ENCODE assay signal across 9 mouse cellular contexts in genomic region chr11:20035343-20035928, GRCm38 (mm10).
DNase-seq lines count a peak whose midpoint lies in the region; ATAC-seq and TF ChIP-seq lines count a peak whose summit lies in the region.
"Had no signal": no experiment of that assay in that cellular context is flagged by ENCODE, and none has a peak within 500 bp of the region (broad histone marks: within the 10 kb centered on the region; RNA-seq: fewer than 3 reads in every experiment).

No protein-coding gene starts in this region.

- no peaks in the 10 kb centered on the region for H3K27me3 ChIP-seq in hindbrain, embryonic 13.5 days
- H3K27me3 ChIP-seq in hindbrain, embryonic 14.5 days (ENCODE audit: control insufficient read depth, insufficient read depth, low read length), result no peaks in the 10 kb centered on the region
- H3K27me3 ChIP-seq in forebrain, embryonic 12.5 days, result no peaks in the 10 kb centered on the region
- H3K27me3 ChIP-seq in kidney, adult 2 months (replicated peaks; ENCODE audit: control insufficient read depth, insufficient read depth, low read length), result no peaks in the 10 kb centered on the region
- H3K27me3 ChIP-seq: hindbrain, embryonic 15.5 days had no signal

- no peak overlapping the region for H3K4me2 ChIP-seq in hindbrain, embryonic 13.5 days
- no peak overlapping the region for H3K4me2 ChIP-seq in hindbrain, embryonic 14.5 days (replicated peaks)
- H3K4me2 ChIP-seq in forebrain, embryonic 12.5 days, result no peak overlapping the region
- H3K4me2 ChIP-seq: hindbrain, embryonic 15.5 days had no signal

- H3K4me3 ChIP-seq in hindbrain, embryonic 13.5 days, result no peak overlapping the region
- H3K4me3 ChIP-seq in hindbrain, embryonic 14.5 days (replicated peaks; ENCODE audit: low read length), result no peak overlapping the region
- no peak overlapping the region for H3K4me3 ChIP-seq in forebrain, embryonic 12.5 days (replicated peaks)
- no peak overlapping the region for H3K4me3 ChIP-seq in kidney, adult 2 months (ENCODE audit: insufficient read depth, low read depth, low read length)
- H3K4me3 ChIP-seq: hindbrain, embryonic 15.5 days had no signal

- no peak overlapping the region for H3K9ac ChIP-seq in hindbrain, embryonic 13.5 days
- no peak overlapping the region for H3K9ac ChIP-seq in hindbrain, embryonic 14.5 days
- H3K9ac ChIP-seq in forebrain, embryonic 12.5 days, result no peak overlapping the region
- H3K9ac ChIP-seq: hindbrain, embryonic 15.5 days had no signal

- H3K9me3 ChIP-seq in hindbrain, embryonic 13.5 days, result peaks cover 3% of the 10 kb centered on the region; the same call in 1 of the 2 replicates
- no peaks in the 10 kb centered on the region for H3K9me3 ChIP-seq in hindbrain, embryonic 14.5 days (ENCODE audit: control insufficient read depth, low read length)
- no peaks in the 10 kb centered on the region for H3K9me3 ChIP-seq in forebrain, embryonic 12.5 days
- H3K9me3 ChIP-seq: hindbrain, embryonic 15.5 days had no signal

- TF ChIP-seq CTCF in kidney, adult 2 months (conservative IDR thresholded peaks at IDR 0.05; ENCODE audit: insufficient read depth, insufficient read length, low read depth, low read length), result no peak

- H3K36me3 ChIP-seq in hindbrain, embryonic 13.5 days, result no peaks in the 10 kb centered on the region; the same call in 1 of the 2 replicates
- no peaks in the 10 kb centered on the region for H3K36me3 ChIP-seq in hindbrain, embryonic 14.5 days (replicated peaks; ENCODE audit: control insufficient read depth, insufficient read depth)
- no peaks in the 10 kb centered on the region for H3K36me3 ChIP-seq in forebrain, embryonic 12.5 days (replicated peaks)
- no peaks in the 10 kb centered on the region for H3K36me3 ChIP-seq in kidney, adult 2 months (ENCODE audit: control insufficient read depth, insufficient read depth, low read length)
- H3K36me3 ChIP-seq: hindbrain, embryonic 15.5 days had no signal

- H3K4me1 ChIP-seq in hindbrain, embryonic 13.5 days (replicated peaks), result peaks cover 13% of the 10 kb centered on the region
- H3K4me1 ChIP-seq in hindbrain, embryonic 14.5 days (replicated peaks; ENCODE audit: control insufficient read depth, insufficient read depth, low read length), result peaks cover 10% of the 10 kb centered on the region; the same call in 1 of the 2 replicates
- peaks cover 5% of the 10 kb centered on the region for H3K4me1 ChIP-seq in forebrain, embryonic 12.5 days
- H3K4me1 ChIP-seq in kidney, adult 2 months (ENCODE audit: control insufficient read depth, insufficient read depth, low read length), result no peaks in the 10 kb centered on the region

- 0 out of 2 replicates have a peak, but pooled peaks have one; percentile 5 for ATAC-seq in hindbrain, embryonic 13.5 days (ENCODE audit: low FRiP score)
- no peak for ATAC-seq in hindbrain, embryonic 14.5 days (ENCODE audit: low FRiP score)
- ATAC-seq in erythroblast, adult 5-6 weeks (replicated peaks; ENCODE audit: low FRiP score, poor library complexity, severe bottlenecking), result peak; percentile 71
- peak; percentile 67 for ATAC-seq in megakaryocyte-erythroid progenitor cell, adult 5-6 weeks (replicated peaks; ENCODE audit: low FRiP score, low TSS enrichment, poor library complexity, severe bottlenecking)
- no peak for ATAC-seq in forebrain, embryonic 12.5 days (ENCODE audit: low FRiP score)

- TF ChIP-seq POLR2A in kidney, adult 2 months (IDR thresholded peaks at IDR 0.05; ENCODE audit: low read depth, low read length), result no peak

- no peak overlapping the region for H3K27ac ChIP-seq in hindbrain, embryonic 13.5 days
- H3K27ac ChIP-seq in hindbrain, embryonic 14.5 days, result no peak overlapping the region
- H3K27ac ChIP-seq in forebrain, embryonic 12.5 days, result no peak overlapping the region
- no peak overlapping the region for H3K27ac ChIP-seq in kidney, adult 2 months (ENCODE audit: insufficient read depth, low read depth, low read length)
- H3K27ac ChIP-seq: hindbrain, embryonic 15.5 days had no signal

- DNase-seq in hindbrain, embryonic 14.5 days (ENCODE audit: low spot score), result no peak
- DNase-seq in ES-CJ7 (ENCODE audit: low read depth, low spot score), result peak; percentile 83
- no peak for DNase-seq in c-Kit-positive CD71-positive TER-119-positive erythroid progenitor cells, embryonic 14.5 days (ENCODE audit: low spot score)
- no peak for DNase-seq in kidney, adult 2 months

- WGBS in hindbrain, embryonic 13.5 days, result 66% methylated on average over 11 of the region's 11 CpGs
- 66% methylated on average over 11 of the region's 11 CpGs for WGBS in hindbrain, embryonic 14.5 days
- WGBS in forebrain, embryonic 12.5 days, result 65% methylated on average over 11 of the region's 11 CpGs
- WGBS in kidney, adult 2 months, result 69% methylated on average over 11 of the region's 11 CpGs

Comparison
In these comparisons a context has a peak if more than half of its experiments do, and no peak if none do; other contexts are left out.
1. ATAC-seq: peak in hindbrain, embryonic 13.5 days (single experiment), erythroblast, adult 5-6 weeks (single experiment) and megakaryocyte-erythroid progenitor cell, adult 5-6 weeks (single experiment); none in hindbrain, embryonic 14.5 days (single experiment) and forebrain, embryonic 12.5 days (single experiment).